Mouse (Mus musculus) right cerebral cortex, postnatal 25 days (tissue): ENCODE data around the gene Mdm2.
A peak's percentile ranks its signal among the peaks of the same experiment; 100 is the strongest.
"Not testable (repeated sequence)": the region's sequence is repeated elsewhere in the genome, so short reads cannot be mapped to it uniquely, and the experiment has no call there.

Source experiments
- DNase-seq: peaks from one replicate; pipeline ENCODE4 v3.0.0; 2022

Mdm2 gene

DNA sequence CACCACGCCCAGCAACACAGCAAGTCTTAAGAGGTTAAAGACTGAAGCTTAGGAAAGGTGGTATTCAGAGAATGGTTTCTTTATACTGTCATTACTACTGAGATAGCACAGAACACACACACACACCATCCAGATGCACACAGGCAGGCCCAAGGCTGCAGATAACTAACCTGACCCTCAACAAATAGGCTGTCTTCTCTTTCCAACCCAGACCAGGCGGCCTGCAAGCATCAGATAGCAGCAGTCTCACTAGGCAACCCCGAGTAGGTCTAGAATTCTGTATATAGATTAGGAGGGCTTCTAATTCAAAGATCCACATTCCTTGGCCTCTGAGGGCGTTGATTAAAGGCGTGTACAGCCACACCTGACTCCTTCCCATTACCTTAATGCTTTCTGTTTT is 21.6 kb upstream of the Mdm2 start:
- no peak for DNase-seq

DNA sequence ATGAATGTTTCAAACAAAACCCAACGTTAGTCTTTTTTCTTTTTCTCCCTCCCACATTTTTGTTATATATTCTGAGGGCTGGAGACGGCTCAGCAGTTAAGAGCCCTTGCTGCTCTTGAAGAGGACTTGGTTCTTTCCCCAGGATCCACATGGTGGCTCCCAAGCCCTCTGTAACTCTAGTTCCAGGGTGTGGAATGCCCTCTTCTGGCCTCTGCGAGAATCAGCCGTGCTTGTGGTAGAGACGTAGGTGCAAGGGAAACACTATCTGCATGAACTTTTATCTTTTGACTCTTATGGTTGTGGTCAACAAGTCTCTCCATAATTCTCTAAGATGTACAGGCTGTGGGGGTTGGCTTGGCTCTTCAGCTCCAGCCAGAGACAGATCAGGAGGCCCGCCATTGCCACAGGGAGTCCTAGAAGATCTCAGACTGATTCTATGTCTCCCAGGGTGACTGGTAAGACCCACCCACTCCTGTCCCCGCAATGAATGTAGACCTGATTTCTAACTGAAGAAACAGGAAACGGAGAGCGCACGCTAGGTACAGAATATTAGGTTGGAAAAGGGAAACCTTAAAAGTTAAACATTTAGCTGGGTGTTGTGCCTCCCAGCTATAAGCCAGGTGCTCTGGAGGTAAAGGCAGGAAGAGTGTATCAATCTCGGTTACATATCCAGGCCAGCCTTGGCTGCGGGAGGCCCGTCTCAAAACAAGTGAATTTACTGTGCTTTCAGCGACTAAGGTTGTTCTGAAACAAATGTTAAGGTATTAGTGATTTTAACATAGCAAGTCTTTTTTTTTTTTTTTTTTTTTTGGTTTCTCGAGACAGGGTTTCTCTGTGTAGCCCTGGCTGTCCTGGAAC is 20.9 kb upstream of the Mdm2 start:
- DNase-seq: peak; percentile 14

DNA sequence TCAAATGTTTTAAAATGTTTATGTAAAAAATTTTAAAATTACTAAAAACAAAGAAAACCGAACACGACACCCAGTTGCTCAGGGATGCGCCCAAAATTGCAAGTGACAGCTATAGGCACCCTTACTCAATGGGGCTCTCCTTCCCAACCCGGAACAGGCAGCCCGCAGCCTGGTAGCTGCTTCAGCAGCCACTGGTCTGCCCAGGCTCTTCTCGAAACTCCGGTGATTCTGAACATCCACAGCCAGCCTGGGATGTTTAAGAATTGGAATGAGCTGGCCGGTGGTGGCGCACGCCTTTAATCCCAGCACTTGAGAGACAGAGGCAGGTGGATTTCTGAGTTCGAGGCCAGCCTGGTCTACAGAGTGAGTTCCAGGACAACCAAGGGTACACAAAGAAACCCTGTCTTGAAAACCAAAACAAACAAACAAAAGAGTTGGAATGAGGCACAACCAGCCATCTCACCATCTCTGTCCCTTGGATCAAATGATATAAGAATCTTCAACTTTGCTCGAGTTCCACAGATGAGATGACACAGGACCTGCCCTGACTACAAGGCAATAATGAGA is 20.2 kb upstream of the Mdm2 start:
- DNase-seq: no peak

DNA sequence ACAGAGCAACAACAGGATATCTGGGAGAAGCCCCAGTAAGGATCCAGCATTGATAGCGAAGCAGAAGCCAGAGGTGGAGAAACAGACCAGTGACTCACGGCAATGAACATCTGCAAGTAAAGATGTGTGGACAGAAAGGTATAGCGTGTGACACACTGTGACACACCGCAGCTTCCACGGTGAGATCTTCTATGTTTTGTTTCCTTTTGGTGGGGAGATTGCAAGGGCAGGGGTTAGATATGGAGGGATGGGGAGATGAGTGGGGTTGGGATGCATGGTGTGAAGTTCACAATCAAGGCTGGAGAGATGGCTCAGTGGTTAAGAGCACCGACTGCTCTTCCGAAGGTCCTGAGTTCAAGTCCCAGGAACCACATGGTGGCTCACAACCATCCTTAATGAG is 19.6 kb upstream of the Mdm2 start:
- no peak for DNase-seq

DNA sequence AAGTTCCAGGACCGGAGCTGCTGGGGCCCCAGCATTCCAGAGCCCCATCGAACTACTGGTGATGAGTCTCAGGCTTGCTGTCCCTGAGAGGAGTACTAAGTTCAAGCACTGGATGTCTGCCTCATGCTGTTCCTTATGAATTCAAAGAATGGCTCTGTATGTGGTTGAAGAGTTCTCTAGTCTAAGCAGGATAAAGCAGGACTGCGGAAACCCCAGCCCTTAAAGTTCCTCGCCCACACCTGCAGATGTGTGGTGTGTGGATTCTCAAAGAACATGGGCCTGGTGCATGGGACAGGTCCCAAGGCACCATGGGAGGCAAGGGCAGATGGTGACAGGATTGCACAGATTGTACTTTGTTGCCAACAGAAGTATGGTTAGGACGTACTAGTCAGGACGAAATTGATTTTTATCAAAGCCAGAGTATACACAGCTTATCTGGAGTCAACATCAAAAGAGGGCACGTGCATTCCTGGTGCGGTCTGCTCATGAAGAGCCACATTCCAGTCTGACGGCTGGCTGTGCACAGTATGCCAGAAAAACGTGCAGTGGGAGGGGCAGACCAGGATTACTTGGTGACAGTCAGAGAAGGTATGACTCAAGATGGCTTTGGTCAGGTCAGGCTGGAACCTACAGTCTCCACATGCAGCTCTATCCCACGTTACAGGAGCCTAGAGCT is 18.7 kb upstream of the Mdm2 start:
- no peak for DNase-seq

DNA sequence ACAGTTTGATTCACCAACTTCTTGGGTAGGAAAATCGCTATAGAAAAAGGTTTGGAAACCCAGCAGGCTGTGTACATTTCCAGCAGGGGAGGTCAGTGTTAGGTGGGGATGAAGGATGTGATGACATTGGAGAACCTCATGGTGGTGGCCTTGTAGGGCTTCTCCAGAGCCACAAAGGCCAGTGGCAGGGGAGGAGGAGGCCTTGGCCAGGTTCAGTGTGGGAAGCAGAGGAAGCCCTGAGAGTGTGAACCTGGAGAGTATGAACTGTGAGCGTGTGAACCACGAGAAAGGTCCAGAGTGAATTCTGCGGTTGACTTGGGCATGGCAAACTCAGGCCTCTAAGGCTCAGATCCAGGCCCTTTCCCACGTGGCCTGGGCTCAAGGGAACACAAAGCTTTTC is 18.0 kb upstream of the Mdm2 start:
- DNase-seq: no peak

DNA sequence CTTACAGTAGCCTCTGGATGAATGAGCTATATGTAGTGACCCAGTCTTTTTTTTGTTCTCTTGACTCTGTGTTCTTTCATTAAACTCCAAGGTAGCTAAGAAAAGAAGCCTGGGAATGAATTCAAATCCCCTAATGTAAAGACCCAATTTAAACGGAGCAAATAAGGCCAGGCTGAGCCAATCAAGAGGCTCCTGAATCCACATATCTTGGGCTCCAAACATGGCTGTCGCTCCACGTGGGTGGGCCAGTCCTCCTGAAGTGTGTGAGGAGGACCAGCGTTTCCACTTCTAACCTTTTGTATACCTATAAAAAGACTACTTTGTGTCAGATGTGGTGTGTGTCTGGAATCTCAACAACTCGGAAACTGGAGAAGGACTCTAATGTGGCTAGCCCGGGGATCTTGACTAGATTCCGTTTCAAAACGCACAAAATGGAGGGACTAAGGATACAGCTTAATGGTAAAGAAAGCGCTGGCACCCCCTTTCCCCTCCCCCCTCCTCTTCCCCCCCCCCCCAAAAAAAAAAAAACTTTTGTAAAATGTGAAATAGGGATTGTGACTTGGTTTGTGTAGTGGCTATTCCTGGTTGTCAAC is 17.1 kb upstream of the Mdm2 start:
- no peak for DNase-seq

DNA sequence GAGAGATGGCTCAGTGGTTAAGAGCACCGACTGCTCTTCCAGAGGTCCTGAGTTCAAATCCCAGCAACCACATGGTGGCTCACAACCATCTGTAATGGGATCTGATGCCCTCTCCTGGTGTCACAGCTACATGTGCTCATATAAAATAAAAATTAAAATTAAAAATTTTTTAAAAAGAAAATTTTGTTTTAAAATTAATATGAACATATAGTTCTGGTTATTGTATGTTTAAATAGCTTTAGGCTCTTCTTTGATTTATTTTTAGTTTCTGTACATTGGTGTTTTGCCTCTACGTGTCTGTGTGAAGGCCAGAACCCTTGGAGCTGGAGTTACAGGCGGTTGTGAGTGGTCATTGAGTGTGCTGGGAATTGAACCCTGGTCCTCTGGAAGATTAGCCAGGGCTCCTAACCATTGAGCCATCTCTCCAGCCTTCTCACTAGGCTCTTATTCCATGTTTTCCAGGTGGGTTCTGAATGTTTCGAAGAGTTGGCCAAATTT is 16.4 kb upstream of the Mdm2 start:
- no peak for DNase-seq

DNA sequence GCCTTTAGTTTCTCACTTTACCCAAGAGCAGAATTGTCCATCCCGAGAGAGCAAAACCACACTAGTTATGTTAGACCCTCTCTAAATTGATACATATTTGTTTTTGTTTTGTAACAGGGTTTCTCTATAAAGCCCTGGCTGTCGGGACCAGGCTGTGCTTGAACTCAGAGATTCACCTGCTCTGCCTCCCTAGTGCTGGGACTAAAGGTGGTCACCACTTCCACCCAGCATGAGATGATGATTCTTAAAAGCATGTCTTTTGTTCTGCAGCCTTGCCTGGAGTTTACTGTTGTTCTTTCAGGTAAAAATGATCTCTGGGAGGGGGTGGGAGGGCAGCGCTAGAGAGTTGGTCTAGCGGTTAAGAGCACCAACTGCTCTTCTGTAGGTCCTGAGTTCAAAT is 15.8 kb upstream of the Mdm2 start:
- DNase-seq: no peak

DNA sequence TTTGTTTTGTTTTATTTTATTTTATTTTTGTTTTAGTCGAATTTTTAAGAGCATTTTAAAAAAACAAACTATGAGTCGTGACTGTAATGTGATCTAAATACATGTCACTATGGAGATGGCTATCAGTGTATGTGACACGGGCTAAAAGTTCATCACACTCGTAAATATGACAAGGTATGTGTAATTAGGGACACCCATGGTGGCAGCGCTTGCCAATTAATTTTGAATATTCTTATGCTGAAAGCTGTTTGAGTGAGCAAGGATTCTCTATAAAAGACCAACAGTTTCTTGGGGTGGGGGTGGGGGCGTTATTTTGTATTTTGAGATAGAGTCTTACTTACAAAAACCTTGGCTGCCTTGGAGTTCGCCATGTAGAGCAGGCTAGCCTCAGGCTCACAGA is 15.1 kb upstream of the Mdm2 start:
- no peak for DNase-seq

DNA sequence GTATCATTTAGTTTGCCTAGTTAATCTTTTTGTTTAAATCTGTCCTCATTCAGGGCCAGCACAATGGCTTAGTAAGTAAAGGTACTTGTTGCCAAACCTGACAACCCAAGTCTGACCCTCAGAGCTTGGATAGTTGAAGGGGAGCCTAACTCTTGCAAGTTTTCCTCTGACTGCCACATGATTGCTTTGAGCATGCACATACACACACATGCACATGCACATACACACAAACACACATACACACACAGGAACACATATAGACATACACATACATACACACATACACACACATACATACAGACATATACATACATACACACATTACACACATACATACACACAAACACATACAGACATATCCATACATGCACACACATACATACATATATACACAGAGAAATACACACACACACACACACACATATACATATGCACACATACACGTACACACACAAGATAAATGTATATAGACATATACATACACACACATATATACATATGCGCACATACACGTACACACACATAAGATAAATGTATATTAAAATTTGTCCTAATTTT is 14.3 kb upstream of the Mdm2 start:
- DNase-seq: no peak

DNA sequence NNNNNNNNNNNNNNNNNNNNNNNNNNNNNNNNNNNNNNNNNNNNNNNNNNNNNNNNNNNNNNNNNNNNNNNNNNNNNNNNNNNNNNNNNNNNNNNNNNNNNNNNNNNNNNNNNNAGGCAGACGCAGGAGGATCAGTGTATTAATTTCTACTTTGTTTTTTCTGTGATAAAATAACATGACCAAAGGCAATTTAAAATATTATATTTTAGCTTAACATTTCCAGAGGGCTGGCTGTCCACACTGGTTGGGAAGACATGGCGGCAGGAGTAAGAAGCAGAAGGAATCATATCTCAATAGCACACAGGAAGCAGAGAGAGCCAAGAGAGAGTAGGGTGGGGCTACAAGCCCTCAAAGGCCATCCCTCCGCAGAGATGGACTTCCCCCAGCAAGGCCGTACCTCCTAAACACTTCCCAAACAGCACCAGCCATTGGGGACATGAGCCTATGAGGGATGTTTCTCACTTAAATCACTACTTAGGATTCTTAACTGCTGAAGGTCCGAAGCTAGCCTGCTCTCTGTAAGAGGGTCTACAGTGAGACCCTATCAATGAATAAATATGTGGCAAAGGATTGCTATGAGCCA is 13.7 kb upstream of the Mdm2 start:
- no peak for DNase-seq

DNA sequence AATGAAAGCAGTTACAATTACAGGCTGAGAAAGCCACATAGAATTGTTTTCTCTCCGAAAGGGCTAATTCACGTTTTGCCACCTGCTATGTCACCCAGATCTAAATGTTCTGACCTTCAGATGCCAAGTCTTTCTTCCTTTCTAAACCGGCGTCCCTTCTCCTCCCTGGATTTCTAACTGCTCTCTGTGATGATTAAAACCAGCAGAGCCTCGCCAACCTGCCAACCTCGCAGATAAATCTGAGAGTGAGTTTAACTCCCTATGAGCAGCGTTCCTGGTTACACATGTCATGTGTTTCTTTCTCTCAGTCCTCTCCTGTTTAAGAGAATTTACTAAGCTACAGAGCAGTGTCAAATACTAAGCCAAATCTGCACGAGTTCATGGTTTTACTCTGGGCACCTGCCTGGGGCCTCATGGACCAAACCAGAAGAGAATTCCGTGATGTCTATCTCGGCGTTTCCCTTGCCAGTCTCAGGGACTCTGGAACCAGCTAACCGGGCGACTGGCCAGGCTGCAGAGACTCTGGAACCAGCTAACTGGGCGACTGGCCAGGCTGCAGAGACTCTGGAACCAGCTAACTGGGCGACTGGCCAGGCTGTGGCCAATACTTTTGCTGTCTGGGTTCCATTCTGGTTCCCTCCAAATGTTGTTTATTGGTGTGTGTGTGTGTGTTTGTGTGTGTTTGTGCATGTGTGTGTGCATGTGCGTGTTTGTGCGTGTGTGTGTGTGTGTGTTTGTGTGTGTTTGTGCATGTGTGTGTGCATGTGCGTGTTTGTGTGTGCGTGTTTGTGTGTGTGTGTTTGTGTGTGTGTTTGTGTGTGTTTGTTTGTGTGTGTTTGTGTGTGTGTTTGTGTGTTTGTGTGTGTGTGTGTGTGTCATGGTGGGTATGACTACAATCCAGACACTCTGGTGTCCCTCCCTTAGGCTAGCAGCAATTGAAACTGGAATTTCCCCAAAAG is 7.9 kb upstream of the Mdm2 start:
- DNase-seq: no peak

DNA sequence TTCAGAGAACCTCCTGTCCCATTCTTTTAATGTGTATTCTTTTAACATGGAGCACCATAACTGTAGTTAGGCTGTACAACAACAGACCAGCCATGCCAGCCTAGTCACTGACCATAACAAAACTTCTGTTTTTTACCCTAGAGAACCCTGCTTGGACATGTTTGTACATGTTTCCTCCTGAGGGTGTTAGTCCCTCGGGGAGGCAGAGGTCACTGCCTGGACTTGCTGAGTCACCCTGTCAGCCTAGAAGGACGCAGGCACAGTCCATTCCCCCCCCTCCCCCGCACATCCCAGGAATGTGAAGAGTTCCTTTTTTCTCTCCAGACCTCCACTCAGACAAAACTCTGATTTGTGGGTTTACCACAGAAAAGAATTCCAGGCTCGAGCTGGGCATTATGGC is 7.0 kb upstream of the Mdm2 start:
- DNase-seq: no peak

DNA sequence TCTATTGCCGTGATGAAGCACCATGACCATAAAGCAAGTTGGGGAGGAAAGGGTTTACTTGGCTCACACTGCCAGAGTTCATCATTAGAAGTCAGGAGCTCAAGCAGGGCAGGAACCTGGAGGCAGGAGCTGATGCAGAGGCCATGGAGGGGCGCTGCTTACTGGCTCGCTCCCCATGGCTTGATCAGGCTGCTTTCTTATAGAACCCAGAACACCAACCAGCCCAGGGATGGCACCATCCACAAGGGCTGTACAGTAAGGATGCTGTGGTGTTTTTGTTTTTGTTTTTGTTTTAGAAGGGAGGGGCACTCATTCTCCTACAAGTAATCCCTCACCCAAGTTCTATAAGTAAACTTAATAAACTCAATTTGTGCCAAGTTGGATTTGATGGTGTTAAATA is 6.1 kb upstream of the Mdm2 start:
- DNase-seq: no peak

DNA sequence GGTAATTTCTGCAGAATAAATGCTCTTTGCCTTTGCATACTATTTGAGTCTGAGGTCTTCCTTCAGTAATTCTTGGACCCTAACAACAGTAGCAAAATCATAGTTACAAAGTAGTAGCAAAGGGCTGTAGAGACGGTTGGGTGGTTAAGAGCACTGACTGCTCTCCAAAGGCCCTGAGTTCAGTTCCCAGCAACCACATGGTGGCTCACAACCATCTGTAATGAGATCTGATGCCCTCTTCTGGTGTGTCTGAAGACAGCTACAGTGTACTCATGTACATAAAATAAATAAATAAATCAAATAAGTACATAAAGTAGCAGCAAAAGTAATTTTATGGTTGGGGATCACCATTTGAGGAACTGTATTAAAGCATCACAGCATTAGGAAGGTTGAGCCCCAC is 5.1 kb upstream of the Mdm2 start:
- not testable (repeated sequence) for DNase-seq

DNA sequence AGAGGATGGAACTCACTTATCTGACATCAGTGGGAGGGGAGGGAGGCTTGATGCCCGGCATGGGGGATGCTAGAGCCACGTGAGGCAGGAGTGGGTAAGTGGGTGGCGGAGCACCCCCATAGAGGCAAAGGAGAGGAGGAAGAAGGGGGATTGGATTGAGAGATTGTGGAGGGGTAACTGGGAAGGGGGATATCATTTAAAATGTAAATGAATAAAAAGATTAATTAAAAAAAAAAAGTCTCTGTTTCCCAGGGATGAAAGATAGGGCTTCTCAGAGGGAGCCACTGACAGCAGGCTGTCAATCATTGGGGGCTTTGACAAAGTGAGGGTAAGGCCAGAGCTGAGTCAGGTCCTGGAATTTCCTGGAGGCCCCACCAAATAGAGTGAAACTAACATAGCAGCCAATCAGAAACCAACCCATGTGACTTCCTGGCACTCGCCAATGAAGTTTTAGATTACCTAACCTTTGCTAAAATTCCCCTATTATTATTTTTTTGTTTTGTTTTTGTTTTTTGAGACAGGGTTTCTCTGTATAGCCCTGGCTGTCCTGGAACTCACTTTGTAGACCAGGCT is 4.5 kb upstream of the Mdm2 start:
- DNase-seq: no peak

DNA sequence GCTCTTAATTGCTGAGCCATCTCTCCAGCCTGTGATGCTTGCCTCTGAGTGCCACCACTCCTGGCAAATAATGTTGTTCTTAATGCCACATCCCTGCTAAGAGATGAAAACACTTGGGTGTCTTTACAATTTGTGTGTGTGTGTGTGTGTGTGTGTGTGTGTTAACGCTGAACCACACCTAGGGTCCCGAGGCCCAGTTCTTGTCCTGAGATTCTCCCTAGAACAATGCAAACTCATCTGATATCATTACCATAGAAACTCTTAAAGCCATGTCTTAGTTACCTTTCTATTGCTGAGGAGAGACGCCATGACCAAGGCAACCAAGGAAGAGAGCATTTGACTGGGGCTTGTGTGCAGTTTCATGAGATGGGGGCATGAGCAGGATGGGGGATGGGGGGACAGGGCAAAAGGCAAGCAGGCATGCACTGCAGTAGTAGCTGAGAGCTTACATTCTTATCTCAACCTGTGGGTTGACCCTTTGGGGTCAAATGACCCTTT is 3.5 kb upstream of the Mdm2 start:
- no peak for DNase-seq

DNA sequence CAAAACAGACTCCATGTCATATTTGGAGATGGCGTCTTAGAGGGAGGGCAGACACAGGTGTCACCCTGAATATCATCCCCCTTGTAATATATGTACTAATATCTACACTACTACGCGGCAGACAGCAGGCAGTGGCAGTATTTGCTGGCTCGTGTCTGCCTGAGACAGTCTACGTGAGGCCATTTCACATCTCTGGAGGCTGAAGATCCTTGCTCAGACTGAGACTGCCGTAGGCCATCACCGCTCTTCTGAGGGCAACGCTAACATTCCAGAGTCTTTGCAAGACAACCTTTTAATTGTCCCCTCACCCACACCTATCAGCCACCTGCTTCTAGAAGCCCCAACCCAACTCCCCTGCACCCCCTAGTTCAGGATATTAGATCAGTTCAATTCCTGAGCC is 2.9 kb upstream of the Mdm2 start:
- DNase-seq: no peak

DNA sequence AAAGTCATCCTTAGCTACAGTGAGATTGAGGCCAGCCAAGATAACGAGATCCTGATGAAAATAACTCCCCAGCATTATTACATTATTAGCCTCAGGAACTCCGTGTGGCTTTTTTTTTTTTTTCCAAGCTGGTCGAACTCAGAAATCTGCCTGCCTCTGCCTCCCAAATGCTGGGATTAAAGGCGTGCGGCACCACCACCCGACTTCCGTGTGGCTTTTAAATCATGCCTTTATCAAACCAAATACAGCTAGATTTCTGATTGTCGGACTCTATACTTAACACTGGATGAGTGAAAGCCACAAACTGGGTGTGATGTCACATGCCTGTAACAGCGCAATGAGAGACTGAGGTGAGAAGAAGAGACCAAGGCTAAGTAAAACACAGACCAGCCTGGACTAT is 2.3 kb upstream of the Mdm2 start:
- DNase-seq: no peak

DNA sequence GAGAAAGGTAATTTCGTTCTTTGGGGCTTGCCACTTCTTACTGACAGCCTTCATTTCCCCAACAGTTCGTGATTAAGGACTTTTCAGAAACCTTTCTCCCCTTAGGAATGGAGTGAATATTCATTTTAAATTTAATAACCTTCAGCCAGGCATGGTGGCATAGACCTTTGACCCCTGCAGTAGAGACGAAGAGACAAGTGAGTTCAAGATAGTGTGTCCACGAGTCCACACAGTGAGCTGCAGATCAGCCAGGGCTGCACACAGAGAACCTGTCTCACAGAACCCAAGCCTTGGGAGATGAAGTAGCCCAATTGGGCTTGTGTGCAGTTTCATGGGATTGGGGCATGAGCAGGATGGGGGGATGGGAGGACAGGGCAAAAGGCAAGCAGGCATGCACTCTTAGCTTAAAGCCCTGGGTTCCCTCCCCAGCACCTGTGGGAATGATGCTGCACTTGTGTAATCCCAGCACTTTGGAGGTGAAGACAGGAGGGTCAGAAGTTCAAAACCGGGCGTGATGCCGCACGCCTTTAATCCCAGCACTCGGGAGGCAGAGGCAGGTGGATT is 1.7 kb upstream of the Mdm2 start:
- no peak for DNase-seq
